Mouse (Mus musculus) kidney, embryonic 14.5 days (tissue): ENCODE results near the gene Scml2. TPM values are rescaled to one million over a fixed set of nuclear protein-coding genes. Genes with fewer than 3 reads are reported as not detected.
"Not testable (repeated sequence)": the region's sequence is repeated elsewhere in the genome, so short reads cannot be mapped to it uniquely, and the experiment has no call there.

Experiments
- ATAC-seq: fragments of 200-750 bp; cut with Nextera tagmentation; 2 replicates; pipeline ENCODE4 v1.8.0; 2017; ENCODE audit warnings: moderate number of reproducible peaks, mild to moderate bottlenecking, moderate TSS enrichment, moderate library complexity; ENCODE audit not compliant: low FRiP score, low TSS enrichment
- H3K27ac ChIP-seq: fragments of 300-500 bp; sonication (generic); 2 replicates; pipeline ENCODE4 v1.5.1; 2014; ENCODE audit warnings: low read depth, mild to moderate bottlenecking, low read length, moderate library complexity, mixed read lengths
- H3K27me3 ChIP-seq: fragments of 300-500 bp; sonication (generic); 2 replicates; pipeline ENCODE4 v1.6.1; 2014; ENCODE audit warnings: mild to moderate bottlenecking, low read length; ENCODE audit not compliant: control insufficient read depth, insufficient read depth
- H3K36me3 ChIP-seq: fragments of 300-500 bp; sonication (generic); 2 replicates; pipeline ENCODE4 v1.6.1; 2014; ENCODE audit warnings: low read length, mixed read lengths; ENCODE audit not compliant: control insufficient read depth, insufficient read depth
- H3K4me1 ChIP-seq: fragments of 300-500 bp; sonication (generic); 2 replicates; pipeline ENCODE4 v1.6.1; 2014; ENCODE audit warnings: low read length, mixed read lengths; ENCODE audit not compliant: control insufficient read depth, insufficient read depth
- H3K4me2 ChIP-seq: fragments of 300-500 bp; sonication (generic); replicated peaks from 2 replicates; pipeline ENCODE4 v1.6.1; 2014; ENCODE audit warnings: low read depth, mild to moderate bottlenecking, low read length
- H3K4me3 ChIP-seq: fragments of 300-500 bp; sonication (generic); 2 replicates; pipeline ENCODE4 v1.5.1; 2014; ENCODE audit warnings: mild to moderate bottlenecking, low read length
- H3K9ac ChIP-seq: fragments of 300-500 bp; sonication (generic); 2 replicates; pipeline ENCODE4 v1.6.1; 2014; ENCODE audit warnings: low read depth, mild to moderate bottlenecking, low read length, moderate library complexity
- H3K9me3 ChIP-seq: fragments of 300-500 bp; sonication (generic); 2 replicates; pipeline ENCODE4 v1.6.1; 2016; ENCODE audit warnings: low read length; ENCODE audit not compliant: control insufficient read depth
- WGBS: fragments of 180-500 bp; shearing (Covaris S2); extraction: QIAGEN DNeasy Blood & Tissue Kit; methylation state at CpG from one replicate; pipeline ENCODE4 v1.1.7; 2014; 5-methylcytosine and 5-hydroxymethylcytosine counted together
- polyA plus RNA-seq: library from polyadenylated mRNA; unstranded; fragments of >200 nt; fragmentation: Nextera tagmentation; extraction: Ambion mirVana; gene quantifications from 2 replicates; pipeline ENCODE4 v1.2.1, GENCODE M21; 2014

Gene Scml2
- polyA plus RNA-seq: 3.3 and 4.8 TPM in 2 replicates

DNA sequence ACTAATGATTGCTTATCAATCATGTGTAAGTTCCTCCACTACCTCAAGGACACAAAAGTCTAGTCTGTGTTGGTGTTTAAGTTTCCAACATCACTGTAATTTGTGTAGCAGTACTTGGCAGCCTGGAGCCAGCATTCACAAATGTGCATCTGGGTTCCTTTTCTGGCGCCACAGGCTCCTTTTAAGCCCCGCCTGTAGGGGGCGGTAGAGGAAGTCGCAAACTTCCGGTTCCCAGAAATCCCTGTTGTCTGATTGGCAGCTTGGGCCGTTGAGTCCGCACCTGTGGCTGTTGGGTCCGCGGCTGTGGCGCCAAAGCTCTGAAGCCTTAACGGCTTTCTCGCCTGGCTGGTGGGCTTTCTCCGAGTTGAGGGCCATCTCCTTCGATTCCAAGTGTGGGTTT, at the start of gene Scml2:
Gene Scml2, plus strand, starts transcription at position 301 of the 400 bp plus-strand sequence.
- not testable (repeated sequence) for H3K4me3 ChIP-seq, H3K27ac ChIP-seq, H3K9ac ChIP-seq, H3K9me3 ChIP-seq, H3K4me1 ChIP-seq, H3K36me3 ChIP-seq, H3K4me2 ChIP-seq, H3K27me3 ChIP-seq, ATAC-seq
- 92% methylated on average over 2 of the region's 14 CpGs for WGBS

GRCm38 (mm10) chrX:161075576-161075975, 41.4 kb upstream of the Scml2 start:
- H3K9ac ChIP-seq, H3K27me3 ChIP-seq, H3K4me3 ChIP-seq, ATAC-seq, H3K27ac ChIP-seq, H3K9me3 ChIP-seq, H3K36me3 ChIP-seq, H3K4me1 ChIP-seq, H3K4me2 ChIP-seq: not testable (repeated sequence)
- WGBS: 84% methylated on average over 6 of the region's 6 CpGs

DNA sequence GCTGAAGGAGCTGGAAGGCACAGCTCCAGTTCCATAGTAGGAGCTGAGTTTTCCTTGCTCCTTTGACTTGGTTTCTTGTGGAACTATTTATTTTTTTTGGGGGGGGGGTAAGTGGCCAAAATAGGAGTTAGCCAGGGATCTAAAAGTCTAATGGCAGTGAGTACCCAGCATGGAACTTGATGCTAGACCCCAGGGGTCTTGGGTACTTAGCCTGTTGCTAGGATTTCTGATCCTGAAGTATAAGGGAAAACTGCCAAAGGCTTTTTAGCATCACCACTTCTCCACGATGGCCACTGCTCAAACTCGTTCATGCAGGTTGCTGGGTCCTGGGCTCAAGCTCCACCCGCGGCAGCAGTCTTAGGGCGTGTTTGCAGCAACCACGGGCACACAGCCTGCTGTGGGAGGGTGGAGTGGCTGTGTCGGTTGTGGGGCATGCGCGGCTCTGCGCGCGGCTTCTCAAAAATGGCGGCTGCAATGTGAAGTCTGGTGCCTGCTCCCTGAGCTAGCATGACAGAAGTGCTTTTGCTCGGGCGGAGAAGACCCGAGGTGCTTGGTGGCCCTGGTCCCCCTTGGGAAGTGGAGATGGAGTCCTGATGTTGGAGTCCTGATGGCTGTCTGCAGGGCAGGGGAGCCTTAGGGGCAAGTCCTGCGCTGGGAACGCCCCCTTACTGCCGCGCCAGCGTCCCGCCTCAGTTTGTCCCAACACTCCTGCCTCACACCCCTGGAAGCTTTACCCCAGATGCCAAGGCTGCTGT, 45.5 kb downstream of the Scml2 start:
- H3K9ac ChIP-seq: peak overlapping the region; percentile 61

GRCm38 (mm10) chrX:161163069-161163416, 46.0 kb downstream of the Scml2 start:
- H3K36me3 ChIP-seq: no peaks in the 10 kb centered on the region
- no peaks in the 10 kb centered on the region for H3K9me3 ChIP-seq
- H3K4me2 ChIP-seq: peak overlapping the region; percentile 55
- peak; percentile 82 for ATAC-seq
- peaks cover 5% of the 10 kb centered on the region; the same call in 1 of the 2 replicates for H3K27me3 ChIP-seq
- H3K4me3 ChIP-seq: peak overlapping the region; percentile 49
- 25% methylated on average over 6 of the region's 6 CpGs for WGBS
- H3K27ac ChIP-seq: no peak overlapping the region
- H3K4me1 ChIP-seq: no peaks in the 10 kb centered on the region
- peak overlapping the region; percentile 61 for H3K9ac ChIP-seq

More for the DNA sequence above, 45.5 kb downstream of the Scml2 start:
- Histone ChIP-seq H3K9me3 (no peaks in the 10 kb centered on the region), H3K27me3 (peaks cover 5% of the 10 kb centered on the region; the same call in 1 of the 2 replicates), H3K36me3 (no peaks in the 10 kb centered on the region), H3K4me1 (no peaks in the 10 kb centered on the region), H3K27ac (no peak overlapping the region), H3K4me3 (peak overlapping the region; percentile 49), H3K4me2 (peak overlapping the region; percentile 55)
- 25% methylated on average over 22 of the region's 22 CpGs for WGBS
- ATAC-seq: peak; percentile 99

- H3K4me1 ChIP-seq, H3K9ac ChIP-seq, ATAC-seq, H3K36me3 ChIP-seq, H3K27ac ChIP-seq, H3K9me3 ChIP-seq, H3K4me3 ChIP-seq, H3K4me2 ChIP-seq, H3K27me3 ChIP-seq: not testable (repeated sequence)
- 63% methylated on average over 2 of the region's 2 CpGs for WGBS
These were observed 170.2 kb downstream of the Scml2 start, which contains the start of gene Gm15262 for GRCm38 (mm10) chrX:161287156-161287555. Gm15262 (plus strand) TSS chrX:161287456.

Other genes with a start within 250 kb of the Scml2 start
- gene Gja6, start 210.1 kb upstream of the Scml2 start, polyA plus RNA-seq: 0.20 and 0.31 TPM in 2 replicates
- 2.5 and 2.8 TPM in 2 replicates for gene Cdkl5, start 122.5 kb upstream of the Scml2 start, polyA plus RNA-seq
- gene Gm15262, start 170.3 kb downstream of the Scml2 start, polyA plus RNA-seq: not detected in 2 replicates